Mouse (Mus musculus) forebrain, embryonic 11.5 days (tissue): ENCODE measurements around the gene Slc4a8. TPM values are rescaled to one million over a fixed set of nuclear protein-coding genes. Genes with fewer than 3 reads are reported as not detected.

Experiments
- ATAC-seq: fragments of 200-750 bp; cut with Nextera tagmentation; replicated peaks from 2 replicates; pipeline ENCODE4 v1.8.0; 2017; ENCODE audit warnings: moderate TSS enrichment; ENCODE audit not compliant: low FRiP score
- DNase-seq: peaks from one replicate; pipeline ENCODE4 v3.0.0-alpha.2; 2017; ENCODE audit warnings: low spot score
- H3K27ac ChIP-seq: fragments of 300-500 bp; sonication (generic); 2 replicates; pipeline ENCODE4 v1.5.1; 2014; ENCODE audit warnings: low read depth, low read length
- H3K27me3 ChIP-seq: fragments of 300-500 bp; sonication (generic); 2 replicates; pipeline ENCODE4 v1.6.1; 2014; ENCODE audit warnings: mild to moderate bottlenecking, low read length, mixed read lengths; ENCODE audit not compliant: control insufficient read depth, insufficient read depth
- H3K36me3 ChIP-seq: fragments of 300-500 bp; sonication (generic); 2 replicates; pipeline ENCODE4 v1.6.1; 2014; ENCODE audit warnings: mild to moderate bottlenecking, low read length, moderate library complexity, mixed read lengths; ENCODE audit not compliant: control insufficient read depth, insufficient read depth
- H3K4me1 ChIP-seq: fragments of 300-500 bp; sonication (generic); replicated peaks from 2 replicates; pipeline ENCODE4 v1.6.1; 2014; ENCODE audit warnings: low read length, mixed read lengths; ENCODE audit not compliant: control insufficient read depth, insufficient read depth
- H3K4me2 ChIP-seq: fragments of 300-500 bp; sonication (generic); 2 replicates; pipeline ENCODE4 v1.6.1; 2014; ENCODE audit warnings: low read depth, mild to moderate bottlenecking, low read length, moderate library complexity, mixed read lengths; ENCODE audit not compliant: severe bottlenecking
- H3K4me3 ChIP-seq: fragments of 300-500 bp; sonication (generic); 2 replicates; pipeline ENCODE4 v1.5.1; 2014; ENCODE audit warnings: low read depth, low read length
- H3K9ac ChIP-seq: fragments of 300-500 bp; sonication (generic); 2 replicates; pipeline ENCODE4 v1.6.1; 2014; ENCODE audit warnings: low read length
- H3K9me3 ChIP-seq: fragments of 300-500 bp; sonication (generic); 2 replicates; pipeline ENCODE4 v1.6.1; 2016; ENCODE audit warnings: low read length, mixed read lengths; ENCODE audit not compliant: control insufficient read depth
- WGBS: fragments of 180-500 bp; shearing (Covaris S2); extraction: QIAGEN DNeasy Blood & Tissue Kit; methylation state at CpG from one replicate; pipeline ENCODE4 v1.1.7; 2014; 5-methylcytosine and 5-hydroxymethylcytosine counted together
- polyA plus RNA-seq: library from polyadenylated mRNA; unstranded; fragments of >200 nt; fragmentation: Nextera tagmentation; extraction: Ambion mirVana; gene quantifications from 2 replicates; pipeline ENCODE4 v1.2.1, GENCODE M21; 2014

Gene Slc4a8
- polyA plus RNA-seq, 1 experiment from 2014 or later: 12.8 TPM

GRCm38 (mm10) chr15:100783244-100783987 lies 21.9 kb downstream of the Slc4a8 start:
- peaks cover 3% of the 10 kb centered on the region; the same call in 1 of the 2 replicates for H3K36me3 ChIP-seq
- H3K27ac ChIP-seq: no peak overlapping the region
- DNase-seq: no peak
- H3K4me1 ChIP-seq: no peaks in the 10 kb centered on the region
- whole genome bisulfite sequencing: 92% methylated on average over 13 of the region's 13 CpGs
- H3K9ac ChIP-seq: no peak overlapping the region
- H3K9me3 ChIP-seq: peaks cover 2% of the 10 kb centered on the region; the same call in 1 of the 2 replicates
- no peak overlapping the region for H3K4me3 ChIP-seq
- no peaks in the 10 kb centered on the region for H3K27me3 ChIP-seq
- no peak for ATAC-seq
- H3K4me2 ChIP-seq: no peak overlapping the region

- 86% methylated on average over 6 of the region's 6 CpGs for WGBS
- Histone ChIP-seq H3K4me1 (no peaks in the 10 kb centered on the region), H3K27ac (no peak overlapping the region), H3K9me3 (no peaks in the 10 kb centered on the region), H3K4me2 (no peak overlapping the region), H3K27me3 (no peaks in the 10 kb centered on the region), H3K9ac (no peak overlapping the region), H3K4me3 (no peak overlapping the region), H3K36me3 (no peaks in the 10 kb centered on the region)
- no peak for DNase-seq
- no peak for ATAC-seq
Observed at GRCm38 (mm10) chr15:100790219-100790618, 28.7 kb downstream of the Slc4a8 start.

- ATAC-seq: no peak
- H3K9me3 ChIP-seq: no peaks in the 10 kb centered on the region
- H3K27ac ChIP-seq: no peak overlapping the region
- no peak overlapping the region for H3K4me2 ChIP-seq
- 49% methylated on average over 2 of the region's 2 CpGs for WGBS
- H3K4me1 ChIP-seq: no peaks in the 10 kb centered on the region
- no peak overlapping the region for H3K9ac ChIP-seq
- no peaks in the 10 kb centered on the region for H3K36me3 ChIP-seq
- no peaks in the 10 kb centered on the region for H3K27me3 ChIP-seq
- no peak overlapping the region for H3K4me3 ChIP-seq
- no peak for DNase-seq
Observed at GRCm38 (mm10) chr15:100792324-100792723, 30.8 kb downstream of the Slc4a8 start.

- Histone ChIP-seq H3K9me3 (no peaks in the 10 kb centered on the region), H3K4me2 (no peak overlapping the region), H3K9ac (no peak overlapping the region), H3K36me3 (no peaks in the 10 kb centered on the region), H3K4me3 (no peak overlapping the region), H3K27ac (no peak overlapping the region), H3K4me1 (no peaks in the 10 kb centered on the region), H3K27me3 (no peaks in the 10 kb centered on the region)
- 82% methylated on average over 13 of the region's 13 CpGs for WGBS
- no peak for ATAC-seq
- no peak for DNase-seq
Observed at GRCm38 (mm10) chr15:100800914-100801313, 39.4 kb downstream of the Slc4a8 start.

DNA sequence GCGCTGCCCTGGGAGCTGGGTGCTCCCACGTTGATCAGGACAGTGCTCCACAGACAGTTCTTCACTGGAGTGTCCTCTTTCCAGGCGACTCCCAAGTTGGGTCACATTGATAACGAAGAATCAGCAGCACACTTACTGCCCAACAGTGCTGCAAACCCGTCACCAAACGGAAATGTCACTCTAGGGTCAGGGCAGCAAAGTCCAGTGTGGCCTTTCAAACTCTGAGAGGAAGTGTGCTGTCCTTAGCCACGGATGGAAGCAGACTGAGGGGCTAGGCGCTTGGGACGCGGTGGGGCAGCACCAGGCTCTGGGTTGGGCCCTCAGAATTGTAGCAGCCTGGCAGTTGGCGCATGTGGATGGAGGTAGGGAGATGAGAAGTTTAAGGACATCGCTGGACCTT lies 46.5 kb downstream of the Slc4a8 start:
- DNase-seq (no peak), ATAC-seq (no peak)
- Histone ChIP-seq H3K4me3 (no peak overlapping the region), H3K36me3 (no peaks in the 10 kb centered on the region; the same call in 1 of the 2 replicates), H3K27ac (no peak overlapping the region), H3K9ac (no peak overlapping the region), H3K9me3 (no peaks in the 10 kb centered on the region), H3K4me2 (no peak overlapping the region), H3K27me3 (no peaks in the 10 kb centered on the region), H3K4me1 (no peaks in the 10 kb centered on the region)
- WGBS: 78% methylated on average over 12 of the region's 12 CpGs

DNA sequence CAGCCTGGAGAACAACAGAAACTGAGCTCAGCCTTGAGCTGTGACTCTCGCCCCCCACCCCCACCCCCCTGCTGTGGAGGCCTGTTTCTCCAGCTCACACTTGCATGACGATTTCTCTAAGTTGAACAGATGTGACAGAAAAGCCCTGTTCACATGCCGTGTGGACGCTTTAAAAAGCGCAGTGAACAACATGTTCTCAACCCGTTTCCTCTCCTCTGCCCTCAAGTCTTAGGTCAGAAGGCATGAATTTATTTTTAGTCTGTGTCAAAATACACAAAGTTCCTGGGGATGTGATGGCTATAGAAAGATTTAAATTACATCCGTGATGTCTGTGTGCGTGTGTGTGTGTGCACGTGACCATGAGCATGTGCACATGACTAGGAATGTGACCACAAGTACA lies 46.9 kb downstream of the Slc4a8 start:
- H3K27me3 ChIP-seq: no peaks in the 10 kb centered on the region
- H3K4me2 ChIP-seq: no peak overlapping the region
- no peak for ATAC-seq
- no peak for DNase-seq
- H3K27ac ChIP-seq: no peak overlapping the region
- no peaks in the 10 kb centered on the region for H3K9me3 ChIP-seq
- H3K9ac ChIP-seq: no peak overlapping the region
- H3K4me1 ChIP-seq: no peaks in the 10 kb centered on the region
- no peak overlapping the region for H3K4me3 ChIP-seq
- H3K36me3 ChIP-seq: no peaks in the 10 kb centered on the region; the same call in 1 of the 2 replicates
- WGBS: 88% methylated on average over 9 of the region's 9 CpGs

- Histone ChIP-seq H3K4me3 (no peak overlapping the region), H3K9me3 (no peaks in the 10 kb centered on the region), H3K4me1 (no peaks in the 10 kb centered on the region), H3K27ac (no peak overlapping the region), H3K4me2 (no peak overlapping the region), H3K36me3 (no peaks in the 10 kb centered on the region; the same call in 1 of the 2 replicates), H3K9ac (no peak overlapping the region), H3K27me3 (no peaks in the 10 kb centered on the region)
- WGBS: 89% methylated on average over 8 of the region's 8 CpGs
- ATAC-seq (no peak), DNase-seq (no peak)
Observed at GRCm38 (mm10) chr15:100810243-100810642, 48.7 kb downstream of the Slc4a8 start.

DNA sequence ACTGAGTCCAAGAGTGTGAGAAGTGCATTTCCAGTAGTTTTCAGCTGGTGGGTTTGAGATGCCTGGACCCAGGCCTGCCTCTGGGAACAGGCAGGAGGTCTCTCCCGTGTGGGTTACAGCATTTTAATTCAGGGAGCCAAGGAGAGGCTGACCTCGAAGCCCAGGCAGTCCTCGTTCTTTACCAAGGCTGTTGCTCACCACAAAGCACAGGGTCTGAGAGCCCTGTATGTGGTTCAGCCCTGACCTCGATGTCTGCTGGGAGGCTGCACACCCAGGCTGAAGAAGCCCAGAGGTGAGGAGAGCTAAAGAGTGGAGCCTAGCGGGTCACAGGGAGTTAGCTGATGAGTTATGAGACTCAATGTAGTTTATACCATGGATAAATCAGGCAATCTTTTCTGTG lies 52.0 kb downstream of the Slc4a8 start:
- H3K4me1 ChIP-seq: no peaks in the 10 kb centered on the region
- H3K9me3 ChIP-seq: no peaks in the 10 kb centered on the region
- H3K27me3 ChIP-seq: no peaks in the 10 kb centered on the region
- DNase-seq (no peak), ATAC-seq (no peak)
- no peak overlapping the region for H3K27ac ChIP-seq
- H3K9ac ChIP-seq: no peak overlapping the region
- H3K4me2 ChIP-seq: no peak overlapping the region
- no peaks in the 10 kb centered on the region; the same call in 1 of the 2 replicates for H3K36me3 ChIP-seq
- H3K4me3 ChIP-seq: no peak overlapping the region
- WGBS: 77% methylated on average over 5 of the region's 5 CpGs

- DNase-seq (no peak), ATAC-seq (no peak)
- no peak overlapping the region for H3K9ac ChIP-seq
- no peaks in the 10 kb centered on the region for H3K27me3 ChIP-seq
- 62% methylated on average over 7 of the region's 7 CpGs for WGBS
- no peak overlapping the region for H3K4me3 ChIP-seq
- no peak overlapping the region for H3K27ac ChIP-seq
- H3K9me3 ChIP-seq: no peaks in the 10 kb centered on the region
- no peaks in the 10 kb centered on the region; the same call in 1 of the 2 replicates for H3K36me3 ChIP-seq
- no peaks in the 10 kb centered on the region for H3K4me1 ChIP-seq
- H3K4me2 ChIP-seq: no peak overlapping the region
Observed at GRCm38 (mm10) chr15:100814066-100814465, 52.5 kb downstream of the Slc4a8 start.
